Mouse (Mus musculus) small intestine, adult 10 weeks (tissue): Measurements from ENCODE around the gene Fank1. TPM values are rescaled to one million over a fixed set of nuclear protein-coding genes. Genes with fewer than 3 reads are reported as not detected.

Experiments
- polyA plus RNA-seq: library from polyadenylated mRNA; stranded (reverse); fragments of 350-450 nt; fragmentation: Illumina TruSeq; extraction: RNeasy Lipid Tissue Mini Kit (QIAGEN cat#74804); gene quantifications from one replicate; pipeline ENCODE4 v1.2.3, GENCODE M21; 2014; ENCODE audit warnings: low replicate concordance

The Fank1 gene
- polyA plus RNA-seq = not detected

GRCm38 (mm10) chr7:133776626-133776996 lies at the start of gene Fank1:
Gene Fank1, plus strand, starts transcription at chr7:133776861.

DNA sequence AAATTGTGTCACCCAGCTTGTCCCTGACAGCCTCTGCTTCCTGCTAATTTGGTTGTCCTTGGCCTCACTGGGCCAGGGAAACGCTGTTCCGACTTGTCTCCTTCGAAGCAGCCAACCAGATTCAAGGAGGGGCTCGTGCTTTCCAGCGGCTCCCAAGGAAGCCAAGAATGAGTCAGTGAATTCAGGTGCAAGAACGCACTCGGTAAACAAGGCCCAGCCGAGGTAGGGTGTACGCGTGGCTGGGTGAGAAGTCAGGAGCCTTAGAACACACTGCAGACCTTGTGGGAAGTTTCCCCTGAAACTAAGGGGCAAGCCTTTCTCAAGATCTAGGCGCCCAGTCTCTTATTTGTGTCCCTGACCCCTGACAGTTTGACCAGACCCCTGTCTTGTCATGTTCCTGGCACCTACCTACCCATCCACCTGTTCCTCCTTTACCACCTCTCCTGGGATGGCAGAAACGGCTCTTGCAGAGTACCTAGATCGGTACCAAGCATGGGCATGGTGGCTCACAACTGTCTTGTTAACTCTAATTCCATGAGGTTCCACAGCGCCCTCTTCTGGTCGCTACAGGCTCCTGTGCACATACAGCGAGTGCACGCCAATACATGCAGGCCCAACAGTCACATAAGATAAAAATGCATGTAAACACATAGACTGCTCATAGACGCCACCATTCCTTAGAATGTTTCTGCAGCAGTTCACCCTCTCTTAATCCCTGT lies 6.2 kb downstream of the Fank1 start, which contains the start of gene Dhx32:
Gene Dhx32, minus strand, starts transcription at position 10 of the 719 bp plus-strand sequence.

Other genes starting within 250 kb of the Fank1 start
- not detected for gene Tex36, start 174.7 kb upstream of the Fank1 start, polyA plus RNA-seq
- gene Edrf1, start 139.3 kb upstream of the Fank1 start, polyA plus RNA-seq = 17.8 TPM
- not detected for gene Mmp21, start 96.8 kb upstream of the Fank1 start, polyA plus RNA-seq
- gene Bccip, start 67.5 kb upstream of the Fank1 start, polyA plus RNA-seq = 51.2 TPM
- 10.5 TPM for gene Uros, start 66.8 kb upstream of the Fank1 start, polyA plus RNA-seq
- 3.5 TPM for gene Dhx32, start 5.9 kb downstream of the Fank1 start, polyA plus RNA-seq